Mouse (Mus musculus) testis, postnatal 14 days (tissue): ENCODE measurements around the gene Arhgap19.
A peak's percentile ranks its signal among the peaks of the same experiment; 100 is the strongest.

ENCODE experiments used
- DNase-seq: peaks from one replicate; pipeline ENCODE4 v3.0.0; 2021; ENCODE audit warnings: low spot score

The Arhgap19 gene

GRCm38 (mm10) chr19:41801742-41802369 lies at the start of gene Arhgap19:
Gene Arhgap19, minus strand, starts transcription at chr19:41802047.
- peak; percentile 95 for DNase-seq

GRCm38 (mm10) chr19:41850719-41851543 lies 49.1 kb upstream of the Arhgap19 start:
- no peak for DNase-seq

DNA sequence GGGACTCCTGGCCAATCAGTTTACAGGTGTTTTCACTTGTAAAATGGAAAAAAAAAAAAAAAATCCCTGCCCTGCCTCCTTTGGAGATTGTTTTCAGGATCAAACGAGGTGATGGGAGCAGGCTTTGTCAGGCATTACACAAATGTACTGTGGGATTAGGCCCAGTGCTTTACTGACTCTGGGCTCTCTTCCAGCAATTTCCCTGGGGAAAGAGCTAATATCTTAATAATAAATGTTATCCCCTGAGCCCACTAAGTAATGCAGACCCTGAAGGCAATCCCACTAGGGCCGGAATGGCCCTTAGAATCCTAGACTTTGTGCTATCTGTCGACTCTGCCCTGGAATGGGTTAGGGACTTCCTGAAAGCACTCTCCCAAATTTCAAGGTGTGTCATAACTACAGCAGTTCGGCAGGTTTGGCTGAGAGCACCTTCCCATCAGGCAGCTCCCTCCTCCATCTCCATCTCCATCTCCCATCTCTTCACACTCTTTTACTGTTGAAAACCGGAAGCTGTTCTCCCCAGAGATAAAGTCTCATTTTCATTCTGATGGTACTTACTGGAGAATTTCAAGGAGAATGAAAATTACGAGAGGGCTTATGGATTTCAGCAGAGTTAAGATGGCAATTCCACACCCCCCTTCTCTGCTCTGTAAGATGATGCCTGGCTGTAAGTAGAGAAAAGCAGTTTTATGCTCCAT lies 48.3 kb upstream of the Arhgap19 start:
- DNase-seq = no peak

- peak; percentile 88 for DNase-seq
Measured at GRCm38 (mm10) chr19:41847992-41848851, 46.4 kb upstream of the Arhgap19 start, which contains the start of gene Frat2. Gene Frat2, minus strand, starts transcription at chr19:41848132.

DNA sequence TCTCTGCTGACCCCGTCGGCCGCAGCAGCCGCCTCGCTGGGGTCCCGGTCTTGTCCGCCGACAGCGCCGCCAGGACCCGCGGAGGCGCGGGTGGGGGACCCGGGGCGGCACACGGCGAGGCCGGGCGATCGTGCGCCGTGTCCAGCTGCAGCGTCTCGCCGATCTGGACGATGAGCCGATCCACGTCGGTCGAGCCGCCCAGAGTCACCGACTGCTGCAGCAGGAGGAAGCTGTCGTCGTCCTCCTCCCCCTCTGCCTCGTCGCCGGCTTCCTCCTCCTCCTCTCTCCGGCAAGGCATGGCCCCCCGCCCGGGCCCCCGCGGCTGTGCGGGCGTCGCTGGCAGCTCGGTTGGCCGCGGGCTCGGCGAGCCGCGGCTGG lies 45.8 kb upstream of the Arhgap19 start:
- DNase-seq = peak; percentile 45

GRCm38 (mm10) chr19:41847091-41847581 lies 45.3 kb upstream of the Arhgap19 start:
- DNase-seq = peak; percentile 38

- no peak for DNase-seq
Measured at GRCm38 (mm10) chr19:41846366-41847090, 44.7 kb upstream of the Arhgap19 start.

GRCm38 (mm10) chr19:41844345-41844744 lies 42.5 kb upstream of the Arhgap19 start:
- no peak for DNase-seq

DNA sequence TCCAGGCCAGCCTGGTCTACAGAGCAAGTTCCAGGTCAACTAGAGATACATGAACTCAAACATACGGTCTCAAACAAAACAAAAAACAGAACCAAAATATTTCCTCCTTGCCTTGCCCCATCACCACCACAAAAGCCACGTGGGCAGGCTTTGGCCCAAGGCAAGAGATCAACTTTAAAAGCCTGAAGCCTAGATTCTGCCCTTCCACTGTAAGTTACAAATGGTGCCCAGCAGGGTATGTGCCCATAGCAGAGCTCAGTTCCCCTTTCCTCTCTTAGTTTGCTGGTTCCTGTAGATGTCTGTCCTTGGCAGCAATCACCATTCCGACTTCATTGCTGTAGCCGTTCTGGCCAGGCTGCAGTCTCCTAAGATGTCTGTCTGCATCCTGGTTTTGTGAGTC lies 40.9 kb upstream of the Arhgap19 start:
- DNase-seq = no peak

GRCm38 (mm10) chr19:41842196-41842595 lies 40.3 kb upstream of the Arhgap19 start:
- no peak for DNase-seq

DNA sequence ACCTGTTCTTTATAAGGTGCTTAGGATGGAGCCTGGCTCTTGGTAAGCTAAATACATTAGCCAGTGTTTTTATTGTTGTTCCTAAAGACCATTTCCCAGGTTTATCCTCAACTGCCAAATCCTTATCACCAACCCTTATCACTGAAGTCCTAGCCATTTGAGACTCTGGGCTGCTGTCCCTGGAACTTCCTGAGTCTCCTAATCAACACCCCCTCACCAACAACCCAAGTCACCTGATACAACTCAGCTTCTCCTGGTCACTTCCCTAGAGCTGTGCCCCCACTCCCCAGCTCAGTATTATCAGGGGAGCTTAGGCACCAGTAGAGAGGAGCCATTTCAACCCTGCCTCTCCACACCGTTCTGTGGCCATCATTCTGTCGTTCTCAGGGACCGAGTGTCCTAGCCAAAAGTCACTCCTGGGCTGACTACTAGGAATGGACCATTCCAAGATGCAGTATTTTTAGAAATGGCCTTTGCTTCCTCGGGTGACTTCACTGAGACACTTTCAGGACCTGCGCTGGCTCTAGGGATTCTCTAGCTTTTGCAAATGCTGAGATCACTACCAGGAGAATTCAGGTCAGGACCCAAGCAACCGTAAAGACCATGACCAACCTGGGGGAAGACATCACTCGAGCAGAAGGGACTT lies 39.4 kb upstream of the Arhgap19 start:
- DNase-seq = no peak

DNA sequence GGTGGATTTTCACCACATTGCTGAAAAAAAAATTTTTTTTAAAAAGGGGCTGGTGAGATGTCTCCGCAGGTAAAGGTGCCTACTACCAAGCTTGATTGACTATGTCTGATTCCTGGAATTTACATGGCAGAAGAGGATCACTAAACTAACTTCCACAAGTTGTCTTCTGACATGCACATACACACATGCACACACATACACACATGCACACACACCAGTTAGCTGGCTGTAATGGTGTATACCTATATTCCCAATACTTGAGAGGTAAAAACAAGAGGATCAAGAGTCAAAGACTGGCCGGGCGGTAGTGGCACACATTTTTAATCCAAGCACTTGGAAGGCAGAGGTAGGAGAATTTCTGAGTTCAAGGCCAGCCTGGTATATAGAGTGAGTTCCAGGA lies 37.8 kb upstream of the Arhgap19 start:
- no peak for DNase-seq

GRCm38 (mm10) chr19:41838808-41839207 lies 37.0 kb upstream of the Arhgap19 start:
- DNase-seq = peak; percentile 46

- DNase-seq = no peak
Measured at GRCm38 (mm10) chr19:41837917-41838261, 36.0 kb upstream of the Arhgap19 start.

DNA sequence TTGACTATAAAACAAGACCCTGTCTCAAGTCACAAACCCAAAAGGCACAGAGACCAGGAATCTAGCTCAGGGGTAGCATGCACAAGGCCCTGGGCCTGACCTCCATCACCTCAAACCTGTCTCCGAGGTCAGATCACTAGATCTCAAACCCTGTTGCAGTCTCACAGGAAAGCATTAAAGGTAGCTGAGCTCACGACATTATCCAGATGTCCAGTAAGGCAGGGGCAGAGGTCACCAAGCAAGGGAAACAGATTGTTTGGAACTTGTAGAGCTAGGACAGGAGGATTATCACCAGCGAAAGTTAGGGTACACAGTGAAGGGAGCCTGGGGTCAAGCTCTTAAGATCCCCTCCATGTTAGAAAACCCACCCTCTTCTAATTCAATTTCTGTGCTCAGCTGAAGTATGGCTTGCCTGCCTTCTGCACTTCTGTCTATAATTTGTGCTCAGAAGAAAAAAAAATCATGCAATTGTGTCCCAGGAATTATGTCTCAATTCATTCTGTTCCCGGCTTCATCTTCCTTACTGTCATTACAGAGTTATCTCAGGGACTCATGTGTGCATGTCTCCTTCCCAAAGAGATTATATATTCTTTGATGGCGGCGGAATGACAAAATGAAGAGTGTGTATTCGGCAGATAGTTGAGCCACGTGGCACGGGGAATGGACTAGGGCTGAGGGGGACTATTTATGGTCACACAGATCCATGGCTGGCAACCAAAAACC lies 35.5 kb upstream of the Arhgap19 start:
- no peak for DNase-seq

DNA sequence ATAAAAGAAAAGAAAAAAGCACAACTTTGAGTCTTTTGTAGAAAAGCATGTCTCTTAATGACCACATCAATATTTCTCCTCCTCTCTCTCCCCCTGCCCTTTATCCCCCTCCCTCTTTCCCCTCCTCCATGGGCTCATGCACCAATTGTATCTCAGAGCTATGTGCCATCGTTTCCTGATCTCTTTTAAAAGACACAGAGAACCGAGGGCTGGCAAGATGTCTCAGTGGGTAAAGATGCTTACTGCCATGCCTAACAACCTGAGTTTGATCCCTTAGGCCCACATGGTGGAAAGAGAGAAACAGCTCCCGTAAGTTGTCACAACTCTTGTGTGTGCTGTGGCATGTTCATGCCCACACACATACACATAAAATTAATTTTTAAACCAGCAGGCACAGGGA lies 34.9 kb upstream of the Arhgap19 start:
- no peak for DNase-seq

- DNase-seq = no peak
Measured at GRCm38 (mm10) chr19:41835816-41836215, 34.0 kb upstream of the Arhgap19 start.

- no peak for DNase-seq
Measured at GRCm38 (mm10) chr19:41835407-41835806, 33.6 kb upstream of the Arhgap19 start.

- DNase-seq = no peak
Measured at GRCm38 (mm10) chr19:41832501-41833201, 30.8 kb upstream of the Arhgap19 start.
